In genomic region chr2:146763522-146764144, GRCm38 (mm10) we compare ENCODE assay signal across 13 mouse cellular contexts.
DNase-seq lines count a peak whose midpoint lies in the region; ATAC-seq lines count a peak whose summit lies in the region.
"Had no signal": no experiment of that assay in that cellular context is flagged by ENCODE, and none has a peak within 500 bp of the region (broad histone marks: within the 10 kb centered on the region; RNA-seq: fewer than 3 reads in every experiment).

No protein-coding gene starts in this region.

- H3K4me3 ChIP-seq in hindbrain, embryonic 11.5 days (ENCODE audit: low read depth, low read length): no peak overlapping the region
- H3K4me3 ChIP-seq in hindbrain, embryonic 10.5 days: no peak overlapping the region
- H3K4me3 ChIP-seq in forebrain, embryonic 14.5 days (ENCODE audit: low read depth, low read length): no peak overlapping the region
- H3K4me3 ChIP-seq in midbrain, embryonic 12.5 days: no peak overlapping the region
- H3K4me3 ChIP-seq in intestine, embryonic 16.5 days (ENCODE audit: low read length): no peak overlapping the region

- H3K4me2 ChIP-seq in hindbrain, embryonic 11.5 days (replicated peaks; ENCODE audit: low read depth, low read length): no peak overlapping the region
- H3K4me2 ChIP-seq in forebrain, embryonic 14.5 days (ENCODE audit: low read length): peak overlapping the region; percentile 38
- no peak overlapping the region; the same call in 1 of the 2 replicates for H3K4me2 ChIP-seq in midbrain, embryonic 12.5 days (replicated peaks)
- no peak overlapping the region for H3K4me2 ChIP-seq in intestine, embryonic 16.5 days (ENCODE audit: low read depth, low read length)
- H3K4me2 ChIP-seq: liver, embryonic 11.5 days had no signal

- H3K9me3 ChIP-seq in hindbrain, embryonic 11.5 days (ENCODE audit: control insufficient read depth, low read length): no peaks in the 10 kb centered on the region
- H3K9me3 ChIP-seq in hindbrain, embryonic 10.5 days: no peaks in the 10 kb centered on the region
- H3K9me3 ChIP-seq in forebrain, embryonic 14.5 days (replicated peaks; ENCODE audit: control insufficient read depth, low read length): no peaks in the 10 kb centered on the region
- no peaks in the 10 kb centered on the region for H3K9me3 ChIP-seq in midbrain, embryonic 12.5 days
- no peaks in the 10 kb centered on the region for H3K9me3 ChIP-seq in intestine, embryonic 16.5 days (ENCODE audit: control insufficient read depth, low read length)

- H3K27me3 ChIP-seq in hindbrain, embryonic 11.5 days (ENCODE audit: control insufficient read depth, insufficient read depth, low read length): no peaks in the 10 kb centered on the region; the same call in 1 of the 2 replicates
- H3K27me3 ChIP-seq in hindbrain, embryonic 10.5 days (ENCODE audit: insufficient read depth, poor library complexity, severe bottlenecking): peaks cover 23% of the 10 kb centered on the region
- no peaks in the 10 kb centered on the region for H3K27me3 ChIP-seq in forebrain, embryonic 14.5 days (replicated peaks; ENCODE audit: control insufficient read depth, insufficient read depth, low read length)
- H3K27me3 ChIP-seq in midbrain, embryonic 12.5 days: peaks cover 27% of the 10 kb centered on the region
- H3K27me3 ChIP-seq in intestine, embryonic 16.5 days (replicated peaks; ENCODE audit: control insufficient read depth, insufficient read depth, low read length): no peaks in the 10 kb centered on the region

- ATAC-seq in hindbrain, embryonic 11.5 days (ENCODE audit: low FRiP score): peak; percentile 43; the same call in 1 of the 2 replicates
- ATAC-seq in forebrain, embryonic 14.5 days: peak; percentile 73
- peak; percentile 57 for ATAC-seq in midbrain, embryonic 12.5 days (ENCODE audit: low FRiP score, low read depth)
- ATAC-seq in intestine, embryonic 16.5 days: no peak
- ATAC-seq: inflammation-experienced regulatory T-cells, adult 6 months had no signal

- DNase-seq in hindbrain, embryonic 11.5 days (ENCODE audit: low spot score): peak; percentile 17
- no peak for DNase-seq in hindbrain, embryonic 10.5 days (ENCODE audit: low spot score)
- peak; percentile 74 for DNase-seq in forebrain, embryonic 14.5 days (ENCODE audit: low spot score)
- DNase-seq in retina, embryonic 14.5 days (ENCODE audit: low spot score): peak; percentile 25
- no peak for DNase-seq in frontal cortex, postnatal 36 days (ENCODE audit: low spot score in 2 of 2)
- no peak for DNase-seq in layer of hippocampus, postnatal 10 days (ENCODE audit: low spot score in 2 of 2)
- DNase-seq: cerebellum, adult 11-12 months; gastrocnemius, postnatal 25 days; kidney, postnatal 14 days had no signal

- 55% methylated on average over 18 of the region's 18 CpGs for WGBS in hindbrain, embryonic 11.5 days
- 62% methylated on average over 18 of the region's 18 CpGs for whole genome bisulfite sequencing in hindbrain, embryonic 10.5 days
- WGBS in forebrain, embryonic 14.5 days: 27% methylated on average over 18 of the region's 18 CpGs
- 48% methylated on average over 18 of the region's 18 CpGs for WGBS in midbrain, embryonic 12.5 days
- 64% methylated on average over 18 of the region's 18 CpGs for WGBS in intestine, embryonic 16.5 days

- H3K36me3 ChIP-seq in hindbrain, embryonic 11.5 days (ENCODE audit: control insufficient read depth, insufficient read depth, low read length): no peaks in the 10 kb centered on the region
- no peaks in the 10 kb centered on the region for H3K36me3 ChIP-seq in hindbrain, embryonic 10.5 days
- H3K36me3 ChIP-seq in forebrain, embryonic 14.5 days (ENCODE audit: control insufficient read depth, insufficient read depth, low read length): no peaks in the 10 kb centered on the region
- H3K36me3 ChIP-seq in midbrain, embryonic 12.5 days: no peaks in the 10 kb centered on the region
- H3K36me3 ChIP-seq in intestine, embryonic 16.5 days (ENCODE audit: control insufficient read depth, insufficient read depth, low read length): no peaks in the 10 kb centered on the region

- no peaks in the 10 kb centered on the region; the same call in none of the 2 replicates for H3K4me1 ChIP-seq in hindbrain, embryonic 11.5 days (replicated peaks; ENCODE audit: control insufficient read depth, insufficient read depth, low read length)
- peaks cover 31% of the 10 kb centered on the region for H3K4me1 ChIP-seq in hindbrain, embryonic 10.5 days (replicated peaks)
- H3K4me1 ChIP-seq in forebrain, embryonic 14.5 days (ENCODE audit: control insufficient read depth, insufficient read depth, low read length): peaks cover 10% of the 10 kb centered on the region
- H3K4me1 ChIP-seq in midbrain, embryonic 12.5 days: peaks cover 31% of the 10 kb centered on the region
- no peaks in the 10 kb centered on the region for H3K4me1 ChIP-seq in intestine, embryonic 16.5 days (ENCODE audit: control insufficient read depth, insufficient read depth, low read length)

- no peak overlapping the region for H3K9ac ChIP-seq in hindbrain, embryonic 11.5 days (ENCODE audit: low read depth, low read length)
- H3K9ac ChIP-seq in forebrain, embryonic 14.5 days (ENCODE audit: low read length): no peak overlapping the region
- no peak overlapping the region for H3K9ac ChIP-seq in midbrain, embryonic 12.5 days (replicated peaks)
- no peak overlapping the region for H3K9ac ChIP-seq in intestine, embryonic 16.5 days (ENCODE audit: low read depth, low read length)

- no peak overlapping the region for H3K27ac ChIP-seq in hindbrain, embryonic 11.5 days (ENCODE audit: low read depth, low read length)
- H3K27ac ChIP-seq in hindbrain, embryonic 10.5 days: no peak overlapping the region
- 0 out of 2 replicates have a peak overlapping the region, but pooled peaks have one; percentile 21 for H3K27ac ChIP-seq in forebrain, embryonic 14.5 days (ENCODE audit: low read depth, low read length)
- no peak overlapping the region for H3K27ac ChIP-seq in midbrain, embryonic 12.5 days (replicated peaks)
- H3K27ac ChIP-seq in intestine, embryonic 16.5 days (ENCODE audit: low read length): no peak overlapping the region

Comparison
In these comparisons a context has a peak if more than half of its experiments do, and no peak if none do; other contexts are left out.
1. DNase-seq: peak in hindbrain, embryonic 11.5 days (single experiment), forebrain, embryonic 14.5 days (single experiment) and retina, embryonic 14.5 days (single experiment); none in hindbrain, embryonic 10.5 days (single experiment), frontal cortex, postnatal 36 days (0 of 2) and layer of hippocampus, postnatal 10 days (0 of 2).